Mouse (Mus musculus): ENCODE results near the gene Slc35b1.

Gene Slc35b1

DNA sequence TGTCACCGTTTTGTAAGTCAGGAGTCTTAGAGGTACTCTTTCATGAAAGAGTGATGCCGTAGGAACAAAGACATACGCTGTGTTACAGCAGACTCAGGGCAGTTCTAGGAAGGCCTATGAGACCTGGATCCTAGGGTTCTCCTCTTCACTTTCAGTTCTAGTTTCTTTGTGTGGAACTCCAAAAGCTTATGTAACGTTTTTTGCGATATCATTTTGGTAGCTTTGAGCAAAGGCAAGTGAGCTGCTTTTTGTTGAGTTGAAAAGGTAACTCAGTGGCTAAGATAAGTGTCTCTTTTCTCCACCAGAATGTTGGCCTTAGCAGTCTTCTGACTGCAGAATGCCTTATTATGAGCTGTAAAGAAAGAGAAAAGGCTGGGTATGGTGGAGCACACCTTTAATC lies 32.8 kb downstream of the Slc35b1 start:
- DNase-seq (ENCODE audit: inconsistent age in 2 of 2, low spot score in 1 of 2): peak in 1 of 2 experiments; percentile 62

DNA sequence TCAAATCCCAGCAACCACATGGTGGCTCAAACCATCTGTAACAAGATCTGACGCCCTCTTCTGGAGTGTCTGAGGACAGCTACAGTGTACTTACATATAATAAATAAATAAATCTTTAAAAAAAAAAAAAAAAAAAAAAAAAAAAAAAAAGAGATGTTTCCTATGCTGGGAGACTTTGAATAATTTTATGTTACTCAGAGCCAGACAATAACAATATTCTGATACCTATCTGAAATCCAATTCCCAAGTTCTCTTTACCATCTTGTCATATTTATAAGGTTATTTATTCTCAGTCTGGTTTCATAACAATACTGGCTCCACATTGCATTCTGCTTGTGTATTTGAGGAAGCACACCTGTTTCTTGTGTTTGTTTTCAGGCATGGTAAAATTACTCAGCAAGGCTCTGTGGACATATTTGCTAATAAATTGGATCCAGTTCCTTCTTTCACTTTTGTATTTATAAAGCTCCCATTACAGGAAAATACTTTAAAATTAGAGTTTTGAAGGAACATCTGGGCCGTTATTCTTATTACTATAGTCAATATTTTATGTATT lies 36.5 kb downstream of the Slc35b1 start:
- no peak for DNase-seq (ENCODE audit: inconsistent age in 2 of 2, low spot score in 1 of 2)

DNA sequence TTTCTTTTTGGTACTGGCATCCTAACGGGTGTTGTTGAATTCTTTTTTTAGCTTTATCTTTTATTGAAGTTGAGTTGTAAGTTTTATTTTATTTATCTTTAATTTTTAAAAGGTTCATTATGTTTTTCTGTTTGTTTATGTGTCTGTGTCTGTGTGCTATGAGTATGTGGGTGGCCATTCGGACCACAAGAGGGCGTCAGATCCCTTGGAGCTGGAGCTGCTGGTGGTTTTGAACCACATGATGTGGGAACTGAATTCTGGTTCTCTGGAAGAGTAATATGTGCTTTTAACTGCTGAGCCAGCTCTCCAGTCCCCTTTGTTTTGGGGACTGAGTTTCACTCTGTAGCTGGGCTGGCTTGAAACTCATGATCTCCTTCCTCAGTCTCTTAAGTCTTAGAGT lies 39.0 kb downstream of the Slc35b1 start:
- DNase-seq (ENCODE audit: inconsistent age in 2 of 2, low spot score in 1 of 2): peak in 1 of 2 experiments; percentile 29

DNA sequence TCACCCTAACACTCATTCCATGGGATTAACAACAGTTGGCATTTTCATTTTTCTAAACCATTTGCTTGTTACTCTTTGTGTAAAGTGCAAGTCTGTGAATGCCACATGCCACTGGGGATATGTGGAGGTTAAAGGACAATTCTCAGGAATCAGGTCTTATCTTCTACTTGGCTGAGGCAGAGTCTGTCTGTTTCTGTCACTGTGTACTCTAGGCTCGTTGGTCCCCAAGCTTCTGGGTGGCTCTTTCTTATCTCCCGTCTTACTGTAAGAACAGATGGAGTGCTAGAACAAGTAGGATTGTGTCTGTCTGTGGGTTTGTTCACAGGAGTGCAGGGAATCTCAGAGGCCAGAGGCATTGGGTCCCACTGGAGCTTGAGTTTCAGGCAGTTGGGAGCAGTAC lies 46.9 kb downstream of the Slc35b1 start:
- peak in 1 of 2 experiments; percentile 51 for DNase-seq (ENCODE audit: inconsistent age in 2 of 2, low spot score in 1 of 2)

DNA sequence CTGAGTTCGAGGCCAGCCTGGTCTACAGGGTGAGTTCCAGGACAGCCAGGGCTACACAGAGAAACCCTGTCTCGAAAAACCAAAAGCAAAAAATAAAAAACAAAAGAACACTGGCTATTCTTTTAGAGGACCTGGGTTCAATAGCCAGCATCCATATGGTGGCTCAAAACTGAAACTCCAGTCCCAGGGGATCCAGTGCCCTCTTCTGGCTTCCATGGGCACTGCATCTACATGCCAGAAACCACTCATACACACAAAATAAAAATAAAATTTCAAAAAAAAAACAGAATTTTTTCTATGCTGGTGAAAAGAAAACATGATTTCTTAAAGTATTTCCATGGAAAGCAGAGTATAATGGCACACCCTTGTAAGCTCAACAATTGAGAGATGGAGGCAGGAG lies 47.7 kb downstream of the Slc35b1 start:
- DNase-seq (ENCODE audit: inconsistent age in 2 of 2, low spot score in 1 of 2): peak in 1 of 2 experiments; percentile 75

All from adrenal gland, adult (tissue).